Mouse (Mus musculus): Measurements from ENCODE around the gene Pcmt1.

Pcmt1 gene

GRCm38 (mm10) chr10:7589592-7590233, 91.2 kb downstream of the Pcmt1 start, which contains the start of gene Lrp11:
Lrp11 (plus strand) TSS chr10:7589800.
- peak; percentile 95 for DNase-seq (ENCODE audit: low read depth)

- DNase-seq (ENCODE audit: low read depth): no peak
Measured at GRCm38 (mm10) chr10:7586771-7587170, 94.2 kb downstream of the Pcmt1 start.

GRCm38 (mm10) chr10:7582891-7583557, 97.9 kb downstream of the Pcmt1 start:
- no peak for DNase-seq (ENCODE audit: low read depth)

GRCm38 (mm10) chr10:7582157-7582890, 98.6 kb downstream of the Pcmt1 start:
- DNase-seq (ENCODE audit: low read depth): no peak

- DNase-seq (ENCODE audit: low read depth): no peak
Measured at GRCm38 (mm10) chr10:7581401-7581800, 99.5 kb downstream of the Pcmt1 start.
